Mouse (Mus musculus): ENCODE data around the gene Prox1.

Prox1 gene

GRCm38 (mm10) chr1:190169911-190170818, at the start of gene Prox1:
Prox1 (minus strand) TSS chr1:190170714.
- in situ Hi-C loops (cut with MboI; ENCODE audit: low sequenced_read_pairs) = no loop called here

DNA sequence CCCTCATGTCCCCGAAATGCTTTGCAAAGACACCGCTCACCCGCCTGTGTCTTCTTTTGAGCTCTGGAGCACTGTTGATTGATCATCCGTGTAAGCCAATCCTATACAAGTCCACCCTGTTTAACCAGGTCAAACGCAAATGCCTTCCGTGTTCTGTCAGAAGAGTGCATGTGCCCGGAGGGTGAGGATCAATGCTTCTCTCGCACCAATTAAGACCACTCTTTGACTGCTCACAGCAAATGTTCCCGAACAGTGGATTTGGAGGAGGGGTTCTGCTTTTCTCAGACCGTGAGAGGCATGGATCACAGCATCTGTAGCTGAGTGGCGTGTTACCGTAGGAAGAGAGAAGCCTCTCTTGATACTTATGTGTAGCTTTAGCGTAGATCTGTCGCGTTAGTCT, 46.1 kb upstream of the Prox1 start:
- in situ Hi-C loops (cut with MboI; ENCODE audit: low sequenced_read_pairs) = no loop called here

DNA sequence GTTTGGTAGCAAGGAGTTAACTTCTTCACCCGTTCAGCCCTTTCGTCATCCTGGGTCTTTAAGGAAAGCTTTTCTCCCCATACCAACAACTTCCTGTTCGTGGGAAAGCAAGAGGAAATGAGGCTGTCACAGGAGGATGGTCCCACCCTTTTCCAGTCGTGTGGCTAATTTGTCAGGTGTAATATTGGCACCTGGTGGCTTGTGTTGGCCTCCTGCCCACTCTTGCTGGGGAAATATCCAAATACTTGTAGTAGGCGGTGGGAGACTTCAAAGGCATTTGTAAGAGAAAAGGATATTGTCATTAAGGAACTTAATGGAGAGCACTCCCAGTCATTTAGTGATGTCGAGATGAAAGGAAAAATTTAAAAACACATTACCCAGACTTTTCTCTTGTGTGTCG, 44.1 kb upstream of the Prox1 start:
- in situ Hi-C loops (cut with MboI; ENCODE audit: low sequenced_read_pairs) = no loop called here

DNA sequence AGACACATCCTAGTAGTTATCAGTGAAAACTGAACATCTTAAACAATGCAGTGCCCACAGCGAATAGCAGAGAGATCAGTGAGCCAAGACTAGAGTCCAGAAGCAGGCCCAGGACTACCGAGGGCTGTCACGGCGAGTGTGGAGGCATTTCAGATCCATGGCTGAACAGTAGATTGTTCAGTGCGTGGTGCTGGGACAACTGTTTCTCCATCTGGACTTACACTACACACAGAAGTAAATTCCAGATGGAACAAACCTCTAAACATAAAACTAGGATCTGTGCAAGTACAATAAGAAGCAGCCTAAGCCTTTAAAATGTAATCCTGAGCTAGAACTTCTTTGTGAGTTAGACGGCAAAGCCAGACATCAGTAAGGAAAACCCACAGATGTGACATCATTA, 42.7 kb upstream of the Prox1 start:
- in situ Hi-C loops (cut with MboI; ENCODE audit: low sequenced_read_pairs) = no loop called here

DNA sequence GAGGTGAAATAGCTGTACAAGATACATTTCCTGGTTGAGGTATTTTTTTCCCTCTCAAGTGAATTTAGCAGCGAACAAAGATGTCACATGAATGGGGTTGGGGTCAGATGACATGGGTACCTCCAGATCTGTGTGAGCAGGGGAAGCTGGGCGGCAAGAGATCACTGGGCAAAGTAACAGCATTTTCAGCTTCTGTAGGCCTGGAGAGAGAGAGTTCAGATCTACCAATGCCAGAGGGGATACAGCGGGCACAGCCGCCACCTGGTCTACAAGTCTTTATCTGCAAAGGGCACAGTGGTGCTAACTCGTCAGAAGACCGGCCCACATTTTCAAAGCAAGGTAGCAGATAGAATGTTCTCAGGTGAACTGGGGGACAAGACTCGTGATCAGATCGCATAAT, 36.7 kb upstream of the Prox1 start:
- in situ Hi-C loops (cut with MboI; ENCODE audit: low sequenced_read_pairs) = no loop called here

- in situ Hi-C loops (cut with MboI; ENCODE audit: low sequenced_read_pairs) = no loop called here
Observed at GRCm38 (mm10) chr1:190205691-190206090, 35.2 kb upstream of the Prox1 start.

GRCm38 (mm10) chr1:190204378-190205070, 34.0 kb upstream of the Prox1 start:
- in situ Hi-C loops (cut with MboI; ENCODE audit: low sequenced_read_pairs) = no loop called here

GRCm38 (mm10) chr1:190201696-190202095, 31.2 kb upstream of the Prox1 start:
- in situ Hi-C loops (cut with MboI; ENCODE audit: low sequenced_read_pairs) = no loop called here

GRCm38 (mm10) chr1:190200996-190201395, 30.5 kb upstream of the Prox1 start:
- in situ Hi-C loops (cut with MboI; ENCODE audit: low sequenced_read_pairs) = no loop called here

GRCm38 (mm10) chr1:190198247-190198646, 27.7 kb upstream of the Prox1 start:
- in situ Hi-C loops (cut with MboI; ENCODE audit: low sequenced_read_pairs) = no loop called here

DNA sequence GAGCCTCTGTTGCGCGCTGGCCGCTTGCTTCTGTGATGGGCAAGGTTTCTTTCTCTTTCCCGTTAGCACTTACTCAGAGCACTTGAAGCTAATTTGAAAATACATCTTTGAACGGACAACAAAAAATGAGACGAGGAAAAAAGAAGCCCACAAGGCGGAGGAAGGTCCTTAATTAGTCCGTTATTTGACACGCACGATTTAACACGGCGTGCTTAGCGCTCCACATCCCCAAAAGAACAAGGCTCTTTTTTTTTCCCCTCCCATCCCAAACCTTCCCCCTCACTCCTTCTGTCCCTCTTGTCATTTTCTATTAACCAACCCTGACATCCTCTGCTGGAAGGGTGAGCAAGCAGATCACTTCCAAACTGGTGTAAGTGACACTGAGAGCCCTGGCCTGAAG, 21.5 kb upstream of the Prox1 start:
- in situ Hi-C loops (cut with MboI; ENCODE audit: low sequenced_read_pairs) = no loop called here

DNA sequence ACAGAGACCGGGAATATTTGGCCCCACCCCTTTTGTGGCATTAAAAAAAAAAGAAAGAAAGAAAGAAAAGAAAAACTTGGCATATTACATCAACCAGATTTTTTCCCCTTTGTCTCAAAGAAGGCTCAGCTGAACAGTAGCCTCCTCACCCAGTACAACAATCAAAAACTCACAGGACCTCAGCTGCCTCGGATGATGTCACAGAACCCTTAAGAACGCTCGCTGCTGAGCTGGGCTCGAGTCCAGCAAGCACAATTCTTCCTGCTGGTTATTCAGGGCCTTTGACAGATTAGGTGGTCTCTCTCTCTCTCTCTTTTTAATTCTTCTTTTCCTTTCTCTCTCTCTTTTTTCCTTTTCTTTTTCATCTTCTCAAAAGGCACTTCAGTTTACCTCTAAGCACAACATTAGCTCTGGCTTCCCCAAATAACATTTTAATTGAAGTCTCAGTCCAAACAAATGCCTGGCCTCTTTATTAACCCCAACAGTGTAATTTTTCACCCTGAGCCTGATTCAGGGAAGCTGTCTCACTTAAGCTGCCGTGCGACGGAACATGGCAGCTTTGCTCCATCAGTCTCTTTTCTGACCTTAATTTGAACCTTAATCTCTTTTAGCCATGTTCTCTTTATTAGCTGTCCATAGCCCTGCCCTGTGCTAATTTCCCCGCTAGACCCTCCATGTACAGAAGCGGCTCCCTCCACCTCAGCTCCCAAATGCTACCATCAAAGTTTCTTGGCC, 19.9 kb upstream of the Prox1 start:
- in situ Hi-C loops (cut with MboI; ENCODE audit: low sequenced_read_pairs) = no loop called here

DNA sequence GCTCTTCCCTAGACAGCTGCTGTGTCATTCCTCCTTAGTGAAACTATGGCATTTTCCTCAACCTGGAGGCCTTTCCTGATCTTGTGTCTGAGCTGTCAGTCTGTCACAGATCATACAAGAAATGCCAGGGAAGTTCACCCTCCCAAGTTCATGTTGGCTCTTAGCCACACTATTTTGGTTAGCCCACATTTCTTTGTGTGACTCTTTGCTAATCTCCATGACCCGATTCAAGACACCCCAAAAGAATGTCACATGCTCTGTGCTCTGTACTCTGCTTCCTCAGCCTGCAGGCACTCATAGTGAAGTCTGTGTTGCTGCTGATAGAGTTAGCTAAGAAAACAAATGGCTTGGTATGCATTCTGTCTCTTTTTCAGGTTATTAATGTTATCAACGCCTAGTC, 18.6 kb upstream of the Prox1 start:
- in situ Hi-C loops (cut with MboI; ENCODE audit: low sequenced_read_pairs) = no loop called here

GRCm38 (mm10) chr1:190186336-190186735, 15.8 kb upstream of the Prox1 start:
- in situ Hi-C loops (cut with MboI; ENCODE audit: low sequenced_read_pairs) = no loop called here

- in situ Hi-C loops (cut with MboI; ENCODE audit: low sequenced_read_pairs) = no loop called here
Observed at GRCm38 (mm10) chr1:190185284-190185683, 14.8 kb upstream of the Prox1 start.

- in situ Hi-C loops (cut with MboI; ENCODE audit: low sequenced_read_pairs) = no loop called here
Observed at GRCm38 (mm10) chr1:190183574-190183973, 13.1 kb upstream of the Prox1 start.

DNA sequence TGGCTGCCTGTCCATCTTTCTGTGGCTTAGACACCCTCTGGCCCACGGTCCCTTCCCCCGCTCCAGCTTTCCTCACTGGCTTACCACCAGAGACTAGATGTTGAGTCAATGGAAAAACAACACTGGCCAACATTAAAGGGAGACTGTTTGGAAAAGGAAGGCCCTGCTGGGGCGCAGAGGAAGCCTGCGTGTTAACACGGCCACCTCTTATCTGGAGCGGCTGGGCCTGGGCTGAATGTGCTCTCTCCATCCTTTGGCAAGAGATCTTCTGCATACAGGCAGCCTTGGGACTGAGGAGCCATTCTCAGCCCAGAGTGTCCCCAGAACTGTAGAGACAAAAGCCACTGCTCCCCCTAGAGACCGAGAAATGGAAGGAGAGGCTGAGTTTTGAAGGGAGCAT, 11.3 kb upstream of the Prox1 start:
- in situ Hi-C loops (cut with MboI; ENCODE audit: low sequenced_read_pairs) = no loop called here

DNA sequence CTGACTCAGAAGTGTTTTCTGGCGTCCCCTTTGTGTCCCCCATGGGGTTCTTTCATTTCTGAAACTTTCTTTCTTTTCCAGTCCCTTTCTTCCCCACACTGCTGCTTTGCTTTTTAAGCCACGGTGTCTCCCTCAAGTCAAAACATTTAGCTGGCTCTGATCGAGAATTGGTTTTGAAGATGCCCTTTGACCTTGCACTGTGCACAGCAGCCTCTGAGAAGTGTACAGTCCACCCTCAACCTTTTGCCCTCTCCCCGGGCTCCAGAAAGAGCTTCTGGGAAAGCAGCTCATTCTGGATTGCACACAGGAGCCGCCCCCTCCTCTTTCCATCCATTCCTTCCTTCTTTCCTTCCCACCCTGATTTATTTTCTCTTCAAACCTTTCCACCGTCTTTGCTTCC, 10.3 kb upstream of the Prox1 start:
- in situ Hi-C loops (cut with MboI; ENCODE audit: low sequenced_read_pairs) = no loop called here

DNA sequence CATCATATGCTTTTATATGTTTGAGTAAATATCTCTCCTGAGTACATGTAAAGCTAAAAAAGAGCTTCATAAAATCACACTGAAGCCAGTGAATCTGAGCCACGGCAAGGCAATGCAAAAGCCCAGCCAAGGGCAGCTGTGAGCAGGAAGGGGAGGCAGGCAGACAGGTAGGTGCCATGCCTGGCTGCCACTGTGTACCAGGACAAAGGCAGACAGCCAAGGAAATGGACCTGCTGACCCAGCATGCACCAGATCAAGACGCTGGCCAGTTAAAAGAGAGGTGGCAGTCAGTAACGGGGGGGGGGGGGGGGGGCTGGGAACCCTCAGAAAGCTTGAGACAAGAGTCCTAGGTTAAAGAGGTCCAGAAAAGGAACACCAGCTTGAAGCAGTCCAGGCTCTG, 6.4 kb upstream of the Prox1 start:
- in situ Hi-C loops (cut with MboI; ENCODE audit: low sequenced_read_pairs) = no loop called here

DNA sequence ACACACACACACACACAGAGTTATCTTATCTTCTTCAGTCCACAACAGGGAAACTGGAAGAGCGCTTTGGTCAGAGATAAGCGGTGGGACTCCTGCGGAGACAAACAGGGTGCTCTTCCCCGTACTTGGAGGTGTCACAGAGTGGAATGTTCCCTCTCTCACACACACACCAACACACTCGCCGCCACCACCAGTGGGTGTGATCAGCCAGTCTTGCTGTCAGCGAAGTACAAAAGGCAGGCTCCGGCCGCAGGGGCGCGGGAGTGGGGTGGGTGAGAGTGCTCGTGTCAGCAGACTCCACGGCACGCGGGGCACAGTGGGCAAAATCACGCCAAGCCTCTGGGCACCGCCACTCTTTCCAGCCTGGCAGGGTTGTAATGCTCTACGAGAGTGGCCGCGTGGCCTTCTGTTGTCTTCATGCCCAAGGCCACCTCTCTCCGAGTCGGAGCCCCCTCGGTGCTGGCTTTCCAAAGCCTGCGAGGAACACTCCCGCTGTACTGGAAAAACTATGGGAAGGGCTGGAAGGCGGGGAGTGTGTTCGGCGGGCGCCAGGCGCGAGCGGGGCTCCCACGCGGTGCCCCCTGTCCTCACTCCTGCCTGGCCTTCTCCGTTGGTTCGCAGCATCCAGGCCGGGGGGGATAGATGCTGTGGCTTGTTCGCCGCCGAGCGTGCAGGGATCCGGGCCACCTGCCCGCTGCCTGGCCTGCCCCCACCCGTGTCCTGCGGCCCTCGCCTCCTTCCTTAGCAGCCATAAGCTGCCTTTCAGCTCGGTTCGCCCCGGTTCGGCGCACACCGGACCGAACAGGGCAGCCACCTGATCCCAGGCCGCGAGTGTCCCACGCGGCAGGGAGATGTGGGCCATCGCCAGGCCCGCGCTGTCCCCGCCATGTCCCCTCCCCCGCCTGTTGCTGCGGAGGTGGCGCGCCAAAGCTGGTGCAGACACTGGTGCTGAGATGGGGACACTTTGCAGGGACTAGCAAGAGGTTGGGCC, 4.5 kb upstream of the Prox1 start:
- in situ Hi-C loops (cut with MboI; ENCODE audit: low sequenced_read_pairs) = no loop called here

Data from CH12F3 (cell line).